Mouse (Mus musculus): Measurements from ENCODE around the gene Matn3.
A peak's percentile ranks its signal among the peaks of the same experiment; 100 is the strongest.

- TF ChIP-seq CTCF (IDR thresholded peaks at IDR 0.05; ENCODE audit: borderline replicate concordance, insufficient read depth, low read length) (no peak), POLR2A (IDR thresholded peaks at IDR 0.05; ENCODE audit: low read depth, low read length) (peak; percentile 35)
Observed at GRCm38 (mm10) chr12:8922369-8923124, 25.2 kb upstream of the Matn3 start.
